Mouse (Mus musculus): Measurements from ENCODE around the gene Csnk2b. TPM values are rescaled to one million over a fixed set of nuclear protein-coding genes. Genes with fewer than 3 reads are reported as not detected.
"Not testable (repeated sequence)": the region's sequence is repeated elsewhere in the genome, so short reads cannot be mapped to it uniquely, and the experiment has no call there.

Csnk2b gene
- polyA plus RNA-seq, 1 experiment = 179 TPM

GRCm38 (mm10) chr17:35124261-35124896, 2.5 kb upstream of the Csnk2b start:
- DNase-seq (ENCODE audit: extremely low spot score in 1 of 2, low spot score in 1 of 2) = not testable (repeated sequence)

- not testable (repeated sequence) for DNase-seq (ENCODE audit: extremely low spot score in 1 of 2, low spot score in 1 of 2)
These were observed 1.4 kb upstream of the Csnk2b start for GRCm38 (mm10) chr17:35123287-35123686.

- peak; percentile 98 for DNase-seq (ENCODE audit: extremely low spot score in 1 of 2, low spot score in 1 of 2)
These were observed 582 bp downstream of the Csnk2b start, which contains the start of gene Gpank1 for GRCm38 (mm10) chr17:35121143-35121799. Gene Gpank1 (plus strand): TSS chr17:35121455.

GRCm38 (mm10) chr17:35120745-35121142, 1.1 kb downstream of the Csnk2b start:
- DNase-seq (ENCODE audit: extremely low spot score in 1 of 2, low spot score in 1 of 2) = no peak

GRCm38 (mm10) chr17:35115046-35116019, 6.5 kb downstream of the Csnk2b start, which contains the start of gene Ly6g5b:
Gene Ly6g5b (minus strand): TSS chr17:35115428.
- DNase-seq (ENCODE audit: extremely low spot score in 1 of 2, low spot score in 1 of 2) = no peak

GRCm38 (mm10) chr17:35111774-35112173, 10.1 kb downstream of the Csnk2b start:
- DNase-seq (ENCODE audit: extremely low spot score in 1 of 2, low spot score in 1 of 2) = no peak

- no peak for DNase-seq (ENCODE audit: extremely low spot score in 1 of 2, low spot score in 1 of 2)
These were observed 13.8 kb downstream of the Csnk2b start, which contains the start of gene Ly6g5c for GRCm38 (mm10) chr17:35108097-35108496. Gene Ly6g5c (plus strand): TSS chr17:35108279.

GRCm38 (mm10) chr17:35106522-35106921, 15.3 kb downstream of the Csnk2b start:
- DNase-seq (ENCODE audit: extremely low spot score in 1 of 2, low spot score in 1 of 2) = no peak

GRCm38 (mm10) chr17:35105740-35106389, 16.0 kb downstream of the Csnk2b start:
- DNase-seq (ENCODE audit: extremely low spot score in 1 of 2, low spot score in 1 of 2) = no peak

- DNase-seq (ENCODE audit: extremely low spot score in 1 of 2, low spot score in 1 of 2) = no peak
These were observed 17.1 kb downstream of the Csnk2b start for GRCm38 (mm10) chr17:35104754-35105153.

GRCm38 (mm10) chr17:35104079-35104478, 17.8 kb downstream of the Csnk2b start:
- no peak for DNase-seq (ENCODE audit: extremely low spot score in 1 of 2, low spot score in 1 of 2)

GRCm38 (mm10) chr17:35103221-35103690, 18.6 kb downstream of the Csnk2b start:
- DNase-seq (ENCODE audit: extremely low spot score in 1 of 2, low spot score in 1 of 2) = no peak

- DNase-seq (ENCODE audit: extremely low spot score in 1 of 2, low spot score in 1 of 2) = no peak
These were observed 19.6 kb downstream of the Csnk2b start for GRCm38 (mm10) chr17:35102299-35102698.

GRCm38 (mm10) chr17:35101161-35101560, 20.7 kb downstream of the Csnk2b start:
- no peak for DNase-seq (ENCODE audit: extremely low spot score in 1 of 2, low spot score in 1 of 2)

- DNase-seq (ENCODE audit: extremely low spot score in 1 of 2, low spot score in 1 of 2) = no peak
These were observed 21.6 kb downstream of the Csnk2b start for GRCm38 (mm10) chr17:35100196-35100765.

- DNase-seq (ENCODE audit: extremely low spot score in 1 of 2, low spot score in 1 of 2) = peak; percentile 55 to 69
These were observed 24.6 kb downstream of the Csnk2b start for GRCm38 (mm10) chr17:35097164-35097655.

GRCm38 (mm10) chr17:35096597-35096996, 25.3 kb downstream of the Csnk2b start:
- no peak for DNase-seq (ENCODE audit: extremely low spot score in 1 of 2, low spot score in 1 of 2)

- DNase-seq (ENCODE audit: extremely low spot score in 1 of 2, low spot score in 1 of 2) = no peak
These were observed 27.1 kb downstream of the Csnk2b start for GRCm38 (mm10) chr17:35094475-35095365.

All from frontal cortex, adult 2 months (tissue).